Mouse (Mus musculus): ENCODE measurements around the gene Gna14. TPM values are rescaled to one million over a fixed set of nuclear protein-coding genes. Genes with fewer than 3 reads are reported as not detected.

Gene Gna14
- polyA plus RNA-seq, 1 experiment from 2014 or later: 1.3 TPM

DNA sequence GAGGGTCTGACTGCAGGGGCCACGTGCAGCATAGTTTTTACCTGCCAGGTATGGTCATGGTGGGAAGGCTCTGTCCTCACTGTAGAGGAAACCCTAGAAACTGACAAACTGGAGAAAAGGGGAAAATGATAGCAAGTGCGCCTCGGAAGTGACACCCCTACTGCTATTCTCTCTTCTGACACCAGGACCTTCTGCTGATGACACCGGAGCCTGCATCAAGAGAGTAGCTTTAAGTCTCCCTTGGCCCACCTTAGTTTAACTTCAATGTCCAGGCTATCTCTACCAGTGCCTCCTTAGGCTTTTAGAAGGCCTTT lies 1.6 kb downstream of the Gna14 start:
- no peak for ATAC-seq (replicated peaks)
- H3K36me3 ChIP-seq: no peaks in the 10 kb centered on the region
- H3K9me3 ChIP-seq: no peaks in the 10 kb centered on the region
- no peak overlapping the region; the same call in 1 of the 2 replicates for H3K4me3 ChIP-seq
- peak overlapping the region; percentile 66; the same call in 1 of the 2 replicates for H3K4me2 ChIP-seq (replicated peaks)
- H3K27ac ChIP-seq (replicated peaks): no peak overlapping the region
- WGBS: 34% methylated on average over 4 of the region's 4 CpGs
- peaks cover 22% of the 10 kb centered on the region for H3K4me1 ChIP-seq
- peaks cover 33% of the 10 kb centered on the region for H3K27me3 ChIP-seq
- no peak overlapping the region for H3K9ac ChIP-seq (replicated peaks)

DNA sequence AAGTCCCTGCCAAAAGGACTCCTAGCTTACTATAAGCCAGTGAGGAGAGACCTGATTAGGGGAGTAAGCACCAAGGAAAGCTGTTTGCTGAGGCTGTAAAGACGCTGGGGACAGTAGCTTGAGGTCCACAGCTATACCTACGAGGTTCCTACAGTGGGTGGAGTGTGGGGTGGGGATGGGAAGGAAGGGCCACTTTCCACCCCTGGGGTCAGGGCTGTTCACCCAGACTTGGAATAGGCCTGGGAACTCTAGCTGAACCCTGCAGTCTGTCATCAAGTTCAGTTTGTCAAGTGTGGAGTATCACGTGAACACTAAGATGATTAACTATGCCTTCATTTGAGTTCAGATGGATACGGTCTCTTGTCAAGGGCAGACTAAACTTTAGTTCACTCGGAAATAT lies 2.3 kb downstream of the Gna14 start:
- 52% methylated on average over 5 of the region's 5 CpGs for WGBS
- Histone ChIP-seq H3K4me1 (peaks cover 22% of the 10 kb centered on the region), H3K9ac (replicated peaks) (no peak overlapping the region)

DNA sequence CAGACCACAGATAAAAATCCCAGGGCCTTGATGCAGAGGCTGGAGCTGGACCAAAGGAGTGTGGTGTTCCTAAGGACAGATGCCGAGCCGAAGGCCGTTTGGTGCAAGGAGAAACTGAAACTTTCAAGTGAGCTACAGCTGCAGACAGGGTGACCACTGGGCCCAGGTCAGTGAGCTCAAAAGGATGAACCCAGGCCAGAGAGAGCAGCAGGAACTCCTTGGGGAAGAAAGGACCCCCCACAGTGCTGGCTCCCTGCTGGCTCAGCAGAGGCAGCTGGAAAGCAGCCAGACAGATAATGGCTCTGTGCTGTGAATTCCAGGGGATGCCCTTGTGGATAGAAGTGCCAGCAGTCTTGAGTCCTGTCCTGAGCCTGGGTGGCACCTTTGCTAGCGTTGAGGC lies 3.7 kb downstream of the Gna14 start:
- no peak overlapping the region for H3K27ac ChIP-seq (replicated peaks)
- H3K27me3 ChIP-seq: peaks cover 33% of the 10 kb centered on the region
- 60% methylated on average over 4 of the region's 4 CpGs for WGBS
- H3K4me1 ChIP-seq: peaks cover 22% of the 10 kb centered on the region
- no peaks in the 10 kb centered on the region for H3K9me3 ChIP-seq
- H3K9ac ChIP-seq (replicated peaks): no peak overlapping the region
- no peak for ATAC-seq (replicated peaks)
- H3K36me3 ChIP-seq: no peaks in the 10 kb centered on the region
- no peak overlapping the region for H3K4me3 ChIP-seq
- H3K4me2 ChIP-seq (replicated peaks): no peak overlapping the region

More for the DNA sequence above, 2.3 kb downstream of the Gna14 start:
- Histone ChIP-seq H3K9me3 (no peaks in the 10 kb centered on the region), H3K27ac (replicated peaks) (no peak overlapping the region), H3K4me3 (no peak overlapping the region), H3K36me3 (no peaks in the 10 kb centered on the region), H3K27me3 (peaks cover 33% of the 10 kb centered on the region), H3K4me2 (replicated peaks) (no peak overlapping the region)
- no peak for ATAC-seq (replicated peaks)

DNA sequence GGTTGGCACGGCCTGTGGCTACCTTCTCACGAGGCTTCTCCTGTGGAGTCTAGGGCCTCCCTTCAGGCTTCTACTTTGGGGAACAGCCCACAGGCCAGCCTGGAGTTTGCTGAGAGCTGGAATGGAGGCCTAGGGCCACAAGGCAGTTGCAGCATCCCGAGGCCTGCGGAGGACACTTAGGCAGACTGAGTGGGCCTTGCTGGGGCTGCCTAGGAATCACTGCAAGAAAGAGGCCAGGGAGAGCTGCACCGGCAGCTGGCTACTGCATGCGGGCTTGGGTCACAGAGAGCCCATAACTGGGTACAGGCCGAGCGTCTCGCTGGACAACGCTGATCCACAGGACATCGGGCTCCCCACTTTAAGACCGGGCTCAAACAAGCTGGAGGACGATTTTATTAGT lies 4.3 kb downstream of the Gna14 start:
- Histone ChIP-seq H3K9me3 (no peaks in the 10 kb centered on the region), H3K9ac (replicated peaks) (no peak overlapping the region), H3K27me3 (peaks cover 31% of the 10 kb centered on the region), H3K27ac (replicated peaks) (no peak overlapping the region), H3K36me3 (no peaks in the 10 kb centered on the region), H3K4me2 (replicated peaks) (no peak overlapping the region), H3K4me1 (peaks cover 21% of the 10 kb centered on the region), H3K4me3 (no peak overlapping the region)
- no peak for ATAC-seq (replicated peaks)
- WGBS: 61% methylated on average over 13 of the region's 13 CpGs

DNA sequence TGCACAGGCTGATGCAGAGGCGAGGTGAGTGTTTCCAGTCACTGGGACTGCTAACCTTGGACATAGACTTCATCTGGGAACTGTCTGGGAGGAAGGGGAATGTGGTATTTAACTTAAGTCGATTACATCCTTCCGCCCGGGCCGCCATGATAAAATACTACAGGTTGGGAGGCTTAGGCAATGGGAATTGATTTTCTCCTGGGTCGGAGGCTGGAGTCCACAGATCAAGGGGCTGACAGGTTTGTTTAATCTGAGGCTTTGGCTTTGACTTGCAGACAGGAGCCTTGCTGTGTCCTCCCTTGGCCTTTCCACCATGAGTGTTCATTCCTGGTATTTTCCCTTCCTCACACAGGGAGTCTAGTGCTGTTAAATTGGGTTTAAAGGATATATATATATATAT lies 5.8 kb downstream of the Gna14 start:
- no peak overlapping the region for H3K27ac ChIP-seq (replicated peaks)
- H3K9ac ChIP-seq (replicated peaks): no peak overlapping the region
- no peak overlapping the region for H3K4me2 ChIP-seq (replicated peaks)
- no peak for ATAC-seq (replicated peaks)
- H3K9me3 ChIP-seq: no peaks in the 10 kb centered on the region
- peaks cover 6% of the 10 kb centered on the region for H3K4me1 ChIP-seq
- H3K4me3 ChIP-seq: no peak overlapping the region
- H3K27me3 ChIP-seq: peaks cover 21% of the 10 kb centered on the region; the same call in 1 of the 2 replicates
- 95% methylated on average over 6 of the region's 6 CpGs for WGBS
- no peaks in the 10 kb centered on the region for H3K36me3 ChIP-seq

DNA sequence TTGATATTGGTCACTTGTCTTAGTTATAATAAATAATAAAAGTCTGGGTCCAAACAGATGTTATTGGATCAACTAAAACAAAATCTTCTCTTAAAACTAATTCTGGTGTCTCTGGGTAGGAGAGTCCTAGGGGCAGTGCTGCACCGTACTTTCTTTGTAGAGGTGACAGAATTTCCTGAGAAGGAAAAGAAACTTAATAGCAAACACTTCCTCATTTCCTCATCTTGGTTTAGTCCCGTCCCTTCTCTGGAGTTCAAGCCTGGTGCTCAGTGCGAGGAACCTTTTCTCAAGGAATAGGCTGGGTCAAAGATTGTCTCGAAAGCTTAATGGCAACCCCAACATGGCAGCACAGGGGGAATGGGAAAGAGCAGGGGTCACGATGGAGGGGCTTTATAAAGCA lies 7.8 kb downstream of the Gna14 start:
- 83% methylated on average over 5 of the region's 5 CpGs for WGBS

DNA sequence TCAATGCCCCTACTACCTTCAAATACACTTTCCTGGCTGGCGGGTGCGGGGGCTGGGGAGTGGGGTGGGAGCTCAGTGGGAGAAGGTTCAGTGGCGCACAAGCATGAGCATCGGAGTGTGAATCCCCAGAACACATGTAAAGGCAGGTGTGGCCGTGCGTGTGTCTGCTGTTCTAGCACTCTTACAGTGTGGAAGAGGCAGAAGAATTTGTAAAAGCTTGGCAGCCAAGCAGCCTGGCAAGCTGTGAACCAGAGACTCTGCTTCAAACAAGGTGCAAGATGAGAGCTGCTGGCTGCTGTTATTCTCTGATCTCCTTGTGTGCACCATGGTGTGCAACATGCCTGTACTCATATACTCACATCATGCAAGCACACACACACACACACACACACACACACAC lies 11.1 kb downstream of the Gna14 start:
- 86% methylated on average over 6 of the region's 6 CpGs for WGBS
- no peaks in the 10 kb centered on the region for H3K4me1 ChIP-seq
- H3K27ac ChIP-seq (replicated peaks): no peak overlapping the region
- H3K4me2 ChIP-seq (replicated peaks): no peak overlapping the region
- no peak for ATAC-seq (replicated peaks)
- no peaks in the 10 kb centered on the region for H3K9me3 ChIP-seq
- no peaks in the 10 kb centered on the region for H3K27me3 ChIP-seq
- no peak overlapping the region for H3K9ac ChIP-seq (replicated peaks)
- no peaks in the 10 kb centered on the region for H3K36me3 ChIP-seq
- H3K4me3 ChIP-seq: no peak overlapping the region

More for the DNA sequence above, 7.8 kb downstream of the Gna14 start:
- no peak overlapping the region for H3K27ac ChIP-seq (replicated peaks)
- ATAC-seq (replicated peaks): no peak
- no peak overlapping the region for H3K4me3 ChIP-seq
- no peaks in the 10 kb centered on the region for H3K9me3 ChIP-seq
- no peak overlapping the region for H3K9ac ChIP-seq (replicated peaks)
- H3K36me3 ChIP-seq: no peaks in the 10 kb centered on the region
- 0 out of 2 replicates have a peak, but pooled peaks cover 7% of the 10 kb centered on the region for H3K27me3 ChIP-seq
- H3K4me2 ChIP-seq (replicated peaks): no peak overlapping the region
- H3K4me1 ChIP-seq: no peaks in the 10 kb centered on the region

DNA sequence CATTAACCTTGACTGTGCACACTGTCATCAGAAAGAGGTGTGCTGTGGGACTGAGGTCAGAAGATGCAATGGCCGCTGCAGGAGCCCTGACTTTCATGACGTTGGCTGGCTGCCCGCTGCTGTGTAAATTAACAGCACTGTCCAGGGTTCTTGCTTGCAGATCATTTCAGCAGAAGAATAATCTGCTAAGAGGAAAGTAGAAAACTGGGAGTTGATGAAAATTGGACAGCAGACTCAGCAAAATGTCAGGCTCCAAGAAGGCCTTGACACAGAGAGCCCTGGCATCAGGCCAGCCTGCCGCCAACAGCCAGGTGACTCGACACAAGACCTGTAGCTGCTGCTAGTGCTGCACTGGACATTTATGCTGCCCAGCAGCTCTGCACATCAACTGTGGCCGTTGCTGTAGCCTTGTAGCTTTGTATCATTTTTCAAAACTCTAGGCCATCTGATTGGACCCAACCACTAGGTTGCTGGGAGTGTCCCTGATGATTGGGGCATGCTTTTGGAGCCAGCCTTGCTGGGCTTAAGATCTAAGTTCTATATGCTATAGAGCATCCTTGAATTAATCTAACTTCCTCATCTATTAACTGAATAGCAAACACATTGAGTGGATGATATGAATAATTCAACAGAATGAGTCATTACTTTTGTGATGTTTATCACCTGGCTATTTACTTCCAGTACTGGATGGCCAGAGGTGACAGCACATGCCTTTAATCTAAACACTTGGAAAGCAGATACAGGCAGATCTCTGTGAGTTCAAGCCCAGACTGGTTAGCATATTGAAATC lies 12.5 kb downstream of the Gna14 start:
- 77% methylated on average over 6 of the region's 6 CpGs for WGBS
- no peak overlapping the region for H3K4me2 ChIP-seq (replicated peaks)
- H3K4me3 ChIP-seq: no peak overlapping the region
- no peak overlapping the region for H3K9ac ChIP-seq (replicated peaks)
- no peaks in the 10 kb centered on the region for H3K36me3 ChIP-seq
- no peaks in the 10 kb centered on the region for H3K9me3 ChIP-seq
- ATAC-seq (replicated peaks): no peak
- no peaks in the 10 kb centered on the region for H3K27me3 ChIP-seq
- H3K27ac ChIP-seq (replicated peaks): no peak overlapping the region
- no peaks in the 10 kb centered on the region for H3K4me1 ChIP-seq

DNA sequence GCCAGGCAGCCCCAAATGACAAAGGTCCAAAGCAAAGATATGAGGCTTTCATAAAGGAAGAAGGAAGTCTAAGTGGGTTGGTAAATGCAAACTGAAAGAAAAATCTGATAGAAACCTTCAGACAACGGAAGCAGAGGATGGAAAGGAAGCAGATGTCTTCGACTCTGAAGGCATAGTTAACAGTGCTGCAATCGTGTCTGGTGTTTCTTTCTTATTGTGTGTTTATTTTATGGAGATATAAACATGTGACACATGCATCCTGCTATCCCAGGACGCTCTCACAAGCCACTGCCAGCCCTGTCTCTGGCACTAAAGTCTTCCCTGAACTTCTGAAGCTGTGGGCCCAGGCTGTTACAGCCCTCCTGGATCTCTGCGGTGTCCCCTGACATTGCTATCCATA lies 13.2 kb downstream of the Gna14 start:
- Histone ChIP-seq H3K4me1 (no peaks in the 10 kb centered on the region), H3K4me2 (replicated peaks) (no peak overlapping the region), H3K9me3 (no peaks in the 10 kb centered on the region), H3K9ac (replicated peaks) (no peak overlapping the region), H3K4me3 (no peak overlapping the region), H3K36me3 (no peaks in the 10 kb centered on the region), H3K27ac (replicated peaks) (no peak overlapping the region), H3K27me3 (no peaks in the 10 kb centered on the region)
- ATAC-seq (replicated peaks): no peak
- WGBS: 85% methylated on average over 5 of the region's 5 CpGs

DNA sequence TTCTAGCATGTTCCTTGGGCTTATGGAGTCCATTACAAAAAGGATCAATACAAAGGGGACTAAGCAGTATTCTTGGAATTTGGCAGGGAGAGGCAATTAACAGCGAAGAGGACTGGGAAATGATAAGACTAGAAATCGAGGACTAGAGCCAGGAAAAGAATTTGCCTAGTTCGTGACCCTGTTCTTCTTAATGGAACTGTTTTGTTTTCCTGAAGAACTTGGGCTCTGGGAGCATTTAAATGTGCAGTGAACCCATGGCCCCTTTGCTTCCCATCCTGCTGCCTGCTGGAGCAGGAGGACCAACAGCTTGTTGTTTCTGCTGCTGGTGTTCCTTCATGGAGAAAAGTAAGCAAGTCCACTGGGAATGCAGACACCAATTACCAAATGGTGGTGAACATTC lies 15.3 kb downstream of the Gna14 start:
- Histone ChIP-seq H3K9me3 (no peaks in the 10 kb centered on the region), H3K9ac (replicated peaks) (no peak overlapping the region), H3K27ac (replicated peaks) (no peak overlapping the region), H3K27me3 (no peaks in the 10 kb centered on the region), H3K36me3 (no peaks in the 10 kb centered on the region), H3K4me2 (replicated peaks) (no peak overlapping the region), H3K4me3 (no peak overlapping the region), H3K4me1 (no peaks in the 10 kb centered on the region)
- ATAC-seq (replicated peaks): no peak
- 44% methylated on average over 3 of the region's 3 CpGs for WGBS

DNA sequence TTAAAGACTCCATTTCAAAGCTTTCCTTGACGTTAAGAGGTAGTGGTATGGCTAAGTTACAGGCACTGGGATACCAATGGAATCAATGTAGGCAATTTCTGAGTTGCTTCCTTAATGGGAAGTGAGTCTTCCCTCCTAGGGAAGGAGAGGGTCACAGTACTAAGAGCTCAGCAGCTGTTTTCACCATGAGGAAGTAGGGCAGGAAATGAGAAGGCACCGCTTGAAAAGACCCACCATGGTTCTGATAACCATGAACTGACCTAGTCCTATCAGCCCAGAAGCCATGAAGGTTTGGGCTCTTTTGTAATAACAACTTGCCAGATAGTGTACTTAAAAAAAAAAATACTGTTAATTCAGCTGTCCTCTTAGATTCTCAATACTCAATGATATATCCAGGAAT lies 20.6 kb downstream of the Gna14 start:
- Histone ChIP-seq H3K27me3 (no peaks in the 10 kb centered on the region), H3K9ac (replicated peaks) (no peak overlapping the region), H3K4me3 (no peak overlapping the region), H3K9me3 (no peaks in the 10 kb centered on the region), H3K36me3 (no peaks in the 10 kb centered on the region), H3K4me2 (replicated peaks) (no peak overlapping the region), H3K4me1 (no peaks in the 10 kb centered on the region), H3K27ac (replicated peaks) (no peak overlapping the region)
- WGBS: 87% methylated on average over 2 of the region's 2 CpGs
- no peak for ATAC-seq (replicated peaks)

DNA sequence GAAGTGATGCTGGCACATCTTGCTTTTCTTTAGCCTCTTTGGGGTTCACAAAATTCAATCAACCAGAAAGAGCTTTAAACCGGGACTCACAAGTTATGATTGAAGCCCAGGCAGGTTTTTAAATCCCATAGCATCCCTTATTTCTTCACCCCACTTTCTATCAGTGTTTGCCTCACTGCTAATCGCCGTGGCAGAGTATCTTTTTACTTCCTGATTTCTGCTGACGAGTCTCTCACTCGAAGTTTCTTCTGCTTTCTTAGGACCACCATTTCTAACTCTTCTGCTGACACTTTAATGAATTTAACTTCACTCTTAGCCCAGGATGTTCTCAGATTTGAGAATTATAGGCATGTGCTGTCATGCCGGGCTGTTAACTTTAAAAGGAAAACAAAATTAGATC lies 21.6 kb downstream of the Gna14 start:
- no peak for ATAC-seq (replicated peaks)
- H3K27ac ChIP-seq (replicated peaks): no peak overlapping the region
- H3K9ac ChIP-seq (replicated peaks): no peak overlapping the region
- no peak overlapping the region for H3K4me3 ChIP-seq
- no peaks in the 10 kb centered on the region for H3K27me3 ChIP-seq
- 89% methylated on average over 6 of the region's 6 CpGs for WGBS
- no peaks in the 10 kb centered on the region for H3K9me3 ChIP-seq
- H3K36me3 ChIP-seq: no peaks in the 10 kb centered on the region
- no peak overlapping the region for H3K4me2 ChIP-seq (replicated peaks)
- no peaks in the 10 kb centered on the region for H3K4me1 ChIP-seq

DNA sequence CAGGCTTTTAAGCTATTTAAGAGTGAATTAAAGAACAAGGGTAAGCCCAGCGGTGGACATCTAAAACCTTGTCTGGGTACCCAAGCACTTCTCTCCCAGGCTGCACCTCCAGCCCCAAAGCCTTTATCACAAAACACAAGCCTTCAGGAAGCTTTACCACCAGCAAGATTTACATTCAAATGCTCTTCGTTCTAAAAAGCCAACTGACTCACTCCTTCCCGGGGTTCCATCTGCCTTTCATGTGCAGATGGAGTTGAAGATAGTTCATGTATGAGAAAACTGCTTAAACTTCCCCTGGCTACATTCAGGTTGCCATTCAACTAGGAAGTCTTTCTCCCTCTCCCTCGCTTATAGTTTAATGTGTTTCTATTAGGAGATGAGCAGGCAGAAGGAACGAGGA lies 23.8 kb downstream of the Gna14 start:
- Histone ChIP-seq H3K4me3 (no peak overlapping the region), H3K4me1 (no peaks in the 10 kb centered on the region), H3K36me3 (no peaks in the 10 kb centered on the region), H3K27me3 (no peaks in the 10 kb centered on the region), H3K27ac (replicated peaks) (no peak overlapping the region), H3K9me3 (no peaks in the 10 kb centered on the region), H3K9ac (replicated peaks) (no peak overlapping the region), H3K4me2 (replicated peaks) (no peak overlapping the region)
- WGBS: 43% methylated on average over 5 of the region's 5 CpGs
- ATAC-seq (replicated peaks): no peak
